Mouse (Mus musculus) liver, postnatal 0 days (tissue): Measurements from ENCODE around the gene Vezf1. TPM values are rescaled to one million over a fixed set of nuclear protein-coding genes. Genes with fewer than 3 reads are reported as not detected.
A peak's percentile ranks its signal among the peaks of the same experiment; 100 is the strongest.

ENCODE experiments used
- ATAC-seq: fragments of 200-750 bp; cut with Nextera tagmentation; 2 replicates; pipeline ENCODE4 v1.8.0; 2017; ENCODE audit warnings: mild to moderate bottlenecking, moderate library complexity
- DNase-seq: peaks from one replicate; pipeline ENCODE4 v3.0.0-alpha.2; 2016
- H3K27ac ChIP-seq: fragments of 300-500 bp; sonication (generic); 2 replicates; pipeline ENCODE4 v1.5.1; 2014; ENCODE audit warnings: antibody characterized with exemption, moderate library complexity, mild to moderate bottlenecking, low read depth
- H3K27me3 ChIP-seq: fragments of 300-500 bp; sonication (generic); 2 replicates; pipeline ENCODE4 v1.6.1; 2014; ENCODE audit warnings: low read length, control low read depth, mixed read lengths; ENCODE audit not compliant: insufficient read depth
- H3K36me3 ChIP-seq: fragments of 300-500 bp; sonication (generic); replicated peaks from 2 replicates; pipeline ENCODE4 v1.6.1; 2014; ENCODE audit warnings: mild to moderate bottlenecking, control low read depth, low read length, moderate library complexity, mixed read lengths; ENCODE audit not compliant: insufficient read depth
- H3K4me1 ChIP-seq: fragments of 300-500 bp; sonication (generic); 2 replicates; pipeline ENCODE4 v1.6.1; 2014; ENCODE audit warnings: antibody characterized with exemption, mild to moderate bottlenecking, control low read depth; ENCODE audit not compliant: insufficient read depth
- H3K4me2 ChIP-seq: fragments of 300-500 bp; sonication (generic); 2 replicates; pipeline ENCODE4 v1.6.1; 2014; ENCODE audit warnings: low read depth, mild to moderate bottlenecking, low read length, moderate library complexity, mixed read lengths
- H3K4me3 ChIP-seq: fragments of 300-500 bp; sonication (generic); 2 replicates; pipeline ENCODE4 v1.5.1; 2014; ENCODE audit warnings: low read depth, low read length
- H3K9ac ChIP-seq: fragments of 300-500 bp; sonication (generic); replicated peaks from 2 replicates; pipeline ENCODE4 v1.6.1; 2014; ENCODE audit warnings: mild to moderate bottlenecking, moderate library complexity
- H3K9me3 ChIP-seq: fragments of 300-500 bp; sonication (generic); 2 replicates; pipeline ENCODE4 v1.6.1; 2016; ENCODE audit warnings: mild to moderate bottlenecking, control low read depth, low read length, mixed read lengths
- CTCF ChIP-seq: sonication (generic); IDR thresholded peaks from 2 replicates; pipeline ENCODE4 v1.5.1; 2016; ENCODE audit warnings: antibody characterized with exemption, low read depth
- EP300 ChIP-seq: IDR thresholded peaks from 2 replicates; pipeline ENCODE4 v1.6.1; 2016; ENCODE audit warnings: antibody characterized with exemption, low read depth, mild to moderate bottlenecking
- WGBS: fragments of 180-500 bp; shearing (Covaris S2); extraction: QIAGEN DNeasy Blood & Tissue Kit; methylation state at CpG from one replicate; pipeline ENCODE4 v1.1.7; 2014; ENCODE audit not compliant: insufficient replicate concordance; 5-methylcytosine and 5-hydroxymethylcytosine counted together
- polyA plus RNA-seq: library from polyadenylated mRNA; unstranded; fragments of >200 nt; fragmentation: Nextera tagmentation; extraction: Ambion mirVana; gene quantifications from 2 replicates; pipeline ENCODE4 v1.2.1, GENCODE M21; 2015

The Vezf1 gene
- polyA plus RNA-seq, 1 experiment from 2014 or later: 6.3 TPM

DNA sequence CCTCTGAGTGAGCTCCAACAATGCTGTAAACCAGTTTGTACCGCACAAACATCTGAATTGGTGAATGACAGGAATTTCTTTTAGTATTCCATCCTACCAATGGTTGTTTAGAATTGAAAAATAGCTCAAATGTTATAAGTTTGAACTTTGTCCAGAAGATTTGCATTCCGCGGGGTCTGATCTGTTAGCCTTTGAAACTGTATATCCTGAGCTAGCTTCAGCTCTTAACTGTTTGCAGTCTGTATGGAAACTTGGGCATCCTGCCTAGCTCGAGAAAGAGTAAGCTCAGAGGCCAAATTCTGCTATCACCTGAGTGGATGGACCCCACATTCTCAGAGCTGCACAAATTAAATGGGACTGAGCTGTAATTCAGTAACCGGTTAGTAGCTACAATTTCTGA is 3.0 kb downstream of the Vezf1 start:
- TF ChIP-seq EP300 (no peak), CTCF (no peak)

GRCm38 (mm10) chr11:88073343-88073875 is 5.3 kb downstream of the Vezf1 start:
- 80% methylated on average over 14 of the region's 14 CpGs for WGBS
- ATAC-seq: no peak

More for the DNA sequence above, 3.0 kb downstream of the Vezf1 start:
- peaks cover 29% of the 10 kb centered on the region for H3K4me1 ChIP-seq
- H3K4me3 ChIP-seq: no peak overlapping the region
- 0 out of 2 replicates have a peak overlapping the region, but pooled peaks have one; percentile 2 for H3K4me2 ChIP-seq
- H3K27ac ChIP-seq: no peak overlapping the region
- H3K36me3 ChIP-seq: peaks cover 23% of the 10 kb centered on the region
- ATAC-seq (no peak), DNase-seq (no peak)
- WGBS: 65% methylated on average over 5 of the region's 5 CpGs
- H3K27me3 ChIP-seq: no peaks in the 10 kb centered on the region
- no peak overlapping the region for H3K9ac ChIP-seq
- H3K9me3 ChIP-seq: no peaks in the 10 kb centered on the region

GRCm38 (mm10) chr11:88075701-88076100 is 7.6 kb downstream of the Vezf1 start:
- Histone ChIP-seq H3K4me1 (peaks cover 12% of the 10 kb centered on the region; the same call in 1 of the 2 replicates), H3K4me2 (no peak overlapping the region), H3K27ac (no peak overlapping the region), H3K9me3 (no peaks in the 10 kb centered on the region), H3K4me3 (no peak overlapping the region), H3K9ac (no peak overlapping the region), H3K27me3 (no peaks in the 10 kb centered on the region), H3K36me3 (peaks cover 58% of the 10 kb centered on the region)
- ATAC-seq: no peak
- no peak for DNase-seq
- TF ChIP-seq EP300 (no peak), CTCF (no peak)
- 81% methylated on average over 1 of the region's 1 CpGs for WGBS

More at GRCm38 (mm10) chr11:88073343-88073875, 5.3 kb downstream of the Vezf1 start:
- Histone ChIP-seq H3K9ac (no peak overlapping the region), H3K36me3 (peaks cover 40% of the 10 kb centered on the region), H3K27me3 (no peaks in the 10 kb centered on the region), H3K4me2 (no peak overlapping the region), H3K4me1 (peaks cover 25% of the 10 kb centered on the region), H3K4me3 (no peak overlapping the region), H3K27ac (no peak overlapping the region), H3K9me3 (no peaks in the 10 kb centered on the region)
- TF ChIP-seq EP300: no peak
- TF ChIP-seq CTCF: no peak
- no peak for DNase-seq

DNA sequence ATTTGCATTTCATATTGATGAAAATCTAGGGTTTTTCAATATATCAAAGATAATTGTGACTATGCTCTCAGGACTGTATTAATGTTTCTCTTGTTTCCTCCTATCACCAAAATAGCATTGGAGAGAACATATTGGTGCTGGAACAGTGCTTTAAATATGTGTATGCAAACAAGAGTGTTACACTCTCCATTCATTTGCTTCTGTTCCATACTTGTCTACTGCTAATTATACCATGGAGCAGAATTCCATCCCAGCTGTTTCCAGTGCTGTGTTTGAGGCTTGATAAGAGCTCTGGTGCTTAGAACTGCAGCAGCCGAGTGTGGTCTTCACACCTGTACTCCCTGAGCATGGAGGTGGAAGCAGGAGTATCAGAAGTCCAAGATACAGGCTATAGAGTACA is 8.3 kb downstream of the Vezf1 start:
- H3K27me3 ChIP-seq: no peaks in the 10 kb centered on the region
- H3K4me2 ChIP-seq: no peak overlapping the region
- no peak overlapping the region for H3K27ac ChIP-seq
- H3K4me1 ChIP-seq: peaks cover 5% of the 10 kb centered on the region; the same call in 1 of the 2 replicates
- ATAC-seq (no peak), DNase-seq (no peak)
- peaks cover 65% of the 10 kb centered on the region for H3K36me3 ChIP-seq
- H3K4me3 ChIP-seq: no peak overlapping the region
- TF ChIP-seq EP300 (no peak), CTCF (no peak)
- H3K9me3 ChIP-seq: no peaks in the 10 kb centered on the region
- no peak overlapping the region for H3K9ac ChIP-seq
- 74% methylated on average over 1 of the region's 1 CpGs for WGBS

GRCm38 (mm10) chr11:88083699-88084098 is 15.6 kb downstream of the Vezf1 start:
- WGBS: 43% methylated on average over 6 of the region's 6 CpGs
- Histone ChIP-seq H3K4me3 (no peak overlapping the region), H3K4me2 (no peak overlapping the region), H3K9ac (no peak overlapping the region), H3K27ac (no peak overlapping the region), H3K27me3 (no peaks in the 10 kb centered on the region), H3K9me3 (no peaks in the 10 kb centered on the region), H3K36me3 (peaks cover 45% of the 10 kb centered on the region), H3K4me1 (peaks cover 7% of the 10 kb centered on the region; the same call in 1 of the 2 replicates)
- DNase-seq (no peak), ATAC-seq (no peak)
- TF ChIP-seq EP300 (no peak), CTCF (no peak)

DNA sequence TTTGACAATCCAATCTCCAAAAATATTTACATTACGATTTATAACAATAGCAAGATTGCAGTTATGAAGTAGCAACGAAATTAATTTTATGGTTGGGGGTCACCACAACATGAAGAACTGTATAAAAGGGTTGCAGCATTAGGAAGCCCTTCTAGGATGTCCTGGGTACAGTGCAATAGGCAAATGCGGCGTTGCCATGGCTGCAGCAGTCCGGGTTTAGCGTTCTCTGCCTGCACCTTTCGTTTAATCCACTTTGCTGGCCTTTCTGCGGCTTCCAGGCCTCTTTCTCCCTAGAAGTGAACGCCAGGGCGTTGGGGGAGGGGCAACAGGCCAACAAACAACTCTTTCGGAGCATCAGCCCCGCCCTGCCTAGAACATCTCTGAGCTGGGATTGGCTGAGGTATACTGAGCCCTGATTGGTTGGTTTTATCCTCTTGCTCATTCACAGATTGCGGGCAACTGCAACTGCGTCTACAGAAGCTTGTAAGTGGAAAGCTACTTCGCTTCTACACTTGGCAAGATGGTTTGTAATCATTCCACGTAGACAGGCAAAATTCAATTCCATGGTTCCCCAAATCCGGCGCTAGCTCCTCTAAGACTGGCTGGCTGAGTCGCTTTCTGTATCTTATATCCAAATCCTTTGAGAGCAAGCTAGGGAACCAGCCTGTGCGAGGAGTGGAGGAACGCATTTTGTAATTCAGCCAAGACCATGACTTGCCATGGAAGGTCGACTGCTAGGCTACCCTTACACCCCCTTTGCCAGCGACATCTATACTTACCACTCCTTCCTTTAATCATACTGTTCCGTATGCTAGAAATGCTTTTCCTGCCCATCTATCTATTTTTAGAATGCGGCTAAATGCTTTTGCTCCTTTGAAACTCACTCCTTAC is 18.9 kb downstream of the Vezf1 start:
- ATAC-seq (peak; percentile 89), DNase-seq (peak; percentile 83)
- Histone ChIP-seq H3K4me1 (peaks cover 9% of the 10 kb centered on the region), H3K9ac (no peak overlapping the region), H3K4me2 (peak overlapping the region; percentile 61), H3K27ac (0 out of 2 replicates have a peak overlapping the region, but pooled peaks have one; percentile 1), H3K27me3 (no peaks in the 10 kb centered on the region), H3K36me3 (peaks cover 17% of the 10 kb centered on the region), H3K9me3 (no peaks in the 10 kb centered on the region), H3K4me3 (no peak overlapping the region)
- no peak for TF ChIP-seq EP300
- TF ChIP-seq CTCF: no peak
- 8% methylated on average over 25 of the region's 25 CpGs for WGBS
